Mouse (Mus musculus): ENCODE data around the gene Gucy1a1.

GRCm38 (mm10) chr3:82073741-82074181 lies 71.8 kb downstream of the Gucy1a1 start:
- TF ChIP-seq CTCF (IDR thresholded peaks at IDR 0.05; ENCODE audit: low read depth) = no peak
- no peak for TF ChIP-seq EP300 (IDR thresholded peaks at IDR 0.05; ENCODE audit: low read depth)

Data from heart, postnatal 0 days (tissue).